Mouse (Mus musculus): ENCODE measurements around the gene Kcnj2.

The Kcnj2 gene

DNA sequence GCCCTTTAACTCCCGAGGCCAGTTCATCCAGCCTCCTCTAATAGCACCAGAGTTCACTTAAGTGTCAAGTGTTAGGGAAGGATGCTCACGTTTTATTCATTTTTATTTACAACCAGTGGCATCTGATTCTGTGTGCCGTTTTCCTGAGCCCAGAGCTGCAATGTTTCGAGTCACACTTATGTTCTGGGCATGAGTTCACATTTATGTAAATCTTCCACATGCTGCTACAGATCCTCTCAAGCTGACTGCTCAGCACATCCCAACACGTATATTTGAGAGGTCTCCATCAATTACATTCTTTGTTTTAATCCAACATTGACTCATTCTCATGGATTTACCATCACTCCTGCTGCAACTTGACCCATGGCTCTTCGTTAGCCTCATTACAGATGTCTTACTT, 25.2 kb downstream of the Kcnj2 start:
- no peak for DNase-seq (ENCODE audit: low spot score in 2 of 2)

DNA sequence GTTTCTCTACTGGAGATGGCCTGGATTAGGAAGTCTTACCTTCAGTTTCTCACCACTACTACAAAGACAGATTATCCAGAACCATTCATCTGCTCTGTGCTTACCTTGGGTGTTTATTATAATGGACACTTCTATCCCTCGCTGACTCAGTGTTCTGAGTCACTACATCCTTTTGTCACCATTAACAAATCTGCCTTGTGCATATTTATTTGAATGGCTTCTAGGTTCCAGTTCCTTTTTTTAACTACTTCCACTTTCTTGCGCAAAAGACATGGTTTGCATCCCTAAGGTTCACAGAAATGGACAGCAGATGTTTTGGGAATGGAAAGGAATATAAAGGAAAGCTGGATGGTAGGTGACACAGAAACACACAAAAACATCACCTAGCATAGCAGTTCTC, 27.0 kb downstream of the Kcnj2 start:
- DNase-seq (ENCODE audit: low spot score in 2 of 2): no peak

DNA sequence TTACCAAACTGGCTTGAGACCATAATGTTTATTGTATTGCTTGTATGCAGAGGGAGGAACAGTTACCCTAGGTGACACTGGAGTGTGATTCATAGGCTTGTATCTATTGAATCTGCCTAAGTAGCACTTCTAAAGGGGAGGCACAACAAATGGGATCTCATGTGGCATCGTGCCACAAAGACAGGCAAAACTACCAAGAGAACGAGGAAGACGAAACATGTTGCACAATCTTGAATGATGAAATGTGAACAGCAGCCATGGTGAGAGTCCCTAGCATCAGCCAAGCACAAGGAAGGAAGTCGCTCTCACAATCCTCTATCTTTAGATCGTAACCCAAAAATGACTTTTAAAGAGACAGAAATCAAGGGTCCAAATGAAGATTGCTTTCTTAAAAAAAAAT, 30.6 kb downstream of the Kcnj2 start:
- no peak for DNase-seq (ENCODE audit: low spot score in 2 of 2)

DNA sequence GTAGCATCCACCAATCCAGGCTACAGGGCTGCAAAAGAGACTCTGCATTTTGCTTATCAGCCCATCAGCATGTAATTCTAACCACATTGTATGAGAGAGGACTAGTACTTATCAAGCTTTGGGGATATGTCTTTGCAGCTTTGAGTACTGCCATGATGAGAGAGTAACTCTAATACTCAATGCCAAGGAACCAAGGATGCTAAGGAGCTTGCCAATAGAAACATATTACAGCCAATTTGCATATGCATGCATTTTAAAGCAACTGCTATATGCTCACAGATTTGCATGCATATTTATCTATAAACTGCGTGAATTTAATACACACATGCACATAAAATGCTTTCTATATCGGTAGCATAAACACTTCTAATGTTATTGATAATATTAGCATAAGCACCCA, 34.2 kb downstream of the Kcnj2 start:
- no peak for DNase-seq (ENCODE audit: low spot score in 2 of 2)

DNA sequence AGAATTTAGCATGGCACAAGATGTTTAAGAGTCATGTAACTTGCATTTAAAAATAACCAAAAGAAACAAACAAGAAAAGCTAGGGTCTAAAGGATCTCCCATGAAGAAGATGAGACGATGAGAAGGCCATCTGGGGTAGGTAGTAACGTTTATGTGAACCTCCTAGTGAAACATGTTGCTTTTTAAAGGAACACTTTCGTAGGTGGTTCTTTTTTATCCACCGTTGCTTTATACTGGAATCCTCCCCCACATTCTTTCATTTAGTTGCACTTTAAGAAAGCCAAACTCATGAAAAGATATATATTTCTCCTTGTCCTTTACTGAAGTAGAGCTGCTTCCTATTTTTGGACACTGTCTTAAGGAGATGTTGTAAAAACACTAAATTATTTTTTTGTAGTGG, 34.7 kb downstream of the Kcnj2 start:
- DNase-seq (ENCODE audit: low spot score in 2 of 2): no peak

DNA sequence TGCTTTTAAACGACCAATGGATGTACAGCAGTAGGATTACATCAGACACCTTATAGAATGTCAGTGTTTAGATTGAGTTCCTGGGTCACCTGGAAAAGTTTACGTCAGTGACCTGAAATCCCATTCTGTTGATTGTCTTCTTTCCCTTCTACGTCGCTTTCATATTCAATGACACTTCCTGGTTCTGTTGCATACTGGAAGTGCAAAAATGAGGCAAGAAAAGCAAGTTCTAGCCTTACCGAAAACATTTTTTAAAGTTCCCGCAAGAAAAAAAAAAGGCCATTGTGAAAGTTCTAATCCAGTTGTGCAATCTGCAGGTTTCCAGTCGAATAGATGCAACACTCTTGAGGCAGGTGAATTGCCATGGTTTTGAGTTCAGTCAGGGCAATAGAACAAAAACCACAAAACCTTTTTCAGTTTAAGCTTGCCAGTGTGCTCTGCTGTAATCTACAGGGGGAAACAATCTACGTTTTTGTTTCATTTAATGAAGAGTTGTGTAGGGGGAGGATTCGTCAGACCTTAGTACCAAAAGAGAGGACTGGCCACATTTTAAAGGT, 35.7 kb downstream of the Kcnj2 start:
- no peak for DNase-seq (ENCODE audit: low spot score in 2 of 2)

DNA sequence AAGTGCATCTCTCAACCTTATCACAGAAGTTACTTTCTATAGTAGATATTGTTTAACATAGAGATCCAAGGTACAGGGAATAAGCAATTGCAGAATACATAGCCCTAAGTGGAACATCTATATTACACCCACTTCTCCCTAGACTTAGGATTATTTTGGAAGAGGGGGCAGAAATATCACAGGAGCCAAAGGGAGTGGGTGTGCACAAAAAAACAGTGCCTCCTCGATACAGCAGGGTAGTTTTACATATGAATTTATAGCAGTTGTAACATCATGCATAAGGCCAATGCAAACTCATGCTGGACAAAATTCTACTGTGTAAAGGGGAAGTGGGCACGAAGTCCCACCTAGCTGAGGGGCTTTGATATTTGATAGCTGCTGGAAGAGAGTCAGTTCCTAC, 38.5 kb downstream of the Kcnj2 start:
- DNase-seq (ENCODE audit: low spot score in 2 of 2): no peak

DNA sequence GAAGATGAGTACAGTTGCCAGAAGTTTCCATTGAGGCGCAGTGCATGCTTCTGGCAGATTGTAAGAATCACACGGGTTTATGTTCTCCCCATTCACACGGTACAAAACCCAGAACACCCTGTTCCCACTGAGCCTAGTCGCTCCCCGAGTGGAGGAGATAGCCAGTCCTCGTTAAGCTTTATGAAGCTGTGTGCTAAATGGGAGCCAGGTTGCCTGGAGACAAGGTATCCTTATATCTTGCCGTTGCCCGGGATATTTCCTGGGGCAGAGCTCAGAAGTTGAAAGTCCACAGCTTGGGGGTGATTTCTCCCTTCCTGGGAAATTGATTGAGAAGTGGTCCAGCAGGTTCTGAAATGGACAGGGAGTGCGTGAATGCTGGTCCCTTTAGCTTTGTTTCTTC, 42.2 kb downstream of the Kcnj2 start:
- no peak for DNase-seq (ENCODE audit: low spot score in 2 of 2)

DNA sequence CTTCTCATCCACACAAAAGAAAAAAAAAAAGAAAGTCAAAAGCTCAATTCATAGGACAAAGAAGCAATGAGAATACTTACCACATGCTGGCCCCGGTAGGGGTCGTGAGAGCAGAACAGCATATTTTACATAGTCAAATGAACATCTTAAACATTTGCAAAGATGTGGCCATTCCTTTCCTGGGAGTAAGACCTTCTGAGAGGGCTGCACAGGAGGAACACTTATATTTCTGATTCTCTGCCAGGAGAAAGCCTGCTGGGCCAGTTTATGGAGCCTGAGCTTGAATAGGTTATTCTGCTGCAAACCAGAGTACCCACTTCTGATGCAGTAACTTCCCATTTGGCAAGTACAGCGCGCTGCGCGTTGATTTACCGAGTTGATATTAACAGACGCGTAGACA, 55.5 kb downstream of the Kcnj2 start:
- DNase-seq (ENCODE audit: low spot score in 2 of 2): no peak

DNA sequence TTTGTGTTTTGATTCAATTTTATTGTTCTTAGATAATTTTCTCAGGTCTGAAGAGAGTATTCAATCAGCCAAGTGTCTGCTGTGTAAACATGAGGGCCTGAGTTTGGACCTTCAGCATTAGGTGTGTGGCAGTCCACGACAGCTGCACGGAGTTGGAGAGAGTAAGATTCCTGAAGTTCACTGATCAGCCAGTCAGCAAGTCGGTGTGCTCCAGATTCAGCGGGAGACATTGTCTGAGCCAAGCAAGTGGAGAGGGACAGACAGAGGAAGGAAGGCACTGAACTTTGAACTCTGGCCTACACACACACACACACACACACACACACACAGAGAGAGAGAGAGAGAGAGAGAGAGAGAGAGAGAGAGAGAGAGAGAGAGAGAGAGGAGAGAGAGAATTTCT, 57.4 kb downstream of the Kcnj2 start:
- no peak for DNase-seq (ENCODE audit: low spot score in 2 of 2)

DNA sequence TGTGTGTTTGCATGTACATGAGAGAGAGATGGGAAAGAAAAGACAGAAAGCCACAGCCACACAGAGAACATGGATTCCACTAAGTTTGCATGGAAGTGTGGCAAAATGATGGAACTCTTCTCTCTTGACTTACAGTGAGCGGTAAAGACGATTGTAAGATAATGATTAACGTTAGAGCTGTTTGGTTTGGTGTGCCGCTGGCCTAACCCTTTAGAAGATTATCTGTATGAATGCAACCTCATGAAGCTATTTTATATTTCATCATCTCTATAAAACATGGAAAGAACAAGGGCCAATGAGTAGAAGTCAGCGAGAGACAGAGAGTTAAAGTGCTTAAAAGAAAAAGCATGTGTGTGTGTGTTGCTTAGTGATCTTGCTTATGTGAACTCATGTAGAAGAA, 60.0 kb downstream of the Kcnj2 start:
- no peak for DNase-seq (ENCODE audit: low spot score in 2 of 2)
